Mouse (Mus musculus): ENCODE data around the gene Tnfsf14.
A peak's percentile ranks its signal among the peaks of the same experiment; 100 is the strongest.

Tnfsf14 gene

GRCm38 (mm10) chr17:57194041-57194507, at the start of gene Tnfsf14:
TSS of gene Tnfsf14 (minus strand) at chr17:57194177.
- DNase-seq: no peak

GRCm38 (mm10) chr17:57237181-57237580, 43.2 kb upstream of the Tnfsf14 start:
- DNase-seq: no peak

- peak in 1 of 2 experiments; percentile 60 for DNase-seq
Observed at GRCm38 (mm10) chr17:57235803-57236202, 41.8 kb upstream of the Tnfsf14 start.

- DNase-seq: peak; percentile 59 to 84
Observed at GRCm38 (mm10) chr17:57234254-57234928, 40.4 kb upstream of the Tnfsf14 start.

GRCm38 (mm10) chr17:57233038-57233437, 39.1 kb upstream of the Tnfsf14 start:
- peak; percentile 84 to 95 for DNase-seq

GRCm38 (mm10) chr17:57232200-57232599, 38.2 kb upstream of the Tnfsf14 start:
- peak in 1 of 2 experiments; percentile 19 for DNase-seq

- peak in 1 of 2 experiments; percentile 65 for DNase-seq
Observed at GRCm38 (mm10) chr17:57231321-57231771, 37.4 kb upstream of the Tnfsf14 start.

GRCm38 (mm10) chr17:57230728-57231125, 36.8 kb upstream of the Tnfsf14 start:
- peak; percentile 65 to 78 for DNase-seq

DNA sequence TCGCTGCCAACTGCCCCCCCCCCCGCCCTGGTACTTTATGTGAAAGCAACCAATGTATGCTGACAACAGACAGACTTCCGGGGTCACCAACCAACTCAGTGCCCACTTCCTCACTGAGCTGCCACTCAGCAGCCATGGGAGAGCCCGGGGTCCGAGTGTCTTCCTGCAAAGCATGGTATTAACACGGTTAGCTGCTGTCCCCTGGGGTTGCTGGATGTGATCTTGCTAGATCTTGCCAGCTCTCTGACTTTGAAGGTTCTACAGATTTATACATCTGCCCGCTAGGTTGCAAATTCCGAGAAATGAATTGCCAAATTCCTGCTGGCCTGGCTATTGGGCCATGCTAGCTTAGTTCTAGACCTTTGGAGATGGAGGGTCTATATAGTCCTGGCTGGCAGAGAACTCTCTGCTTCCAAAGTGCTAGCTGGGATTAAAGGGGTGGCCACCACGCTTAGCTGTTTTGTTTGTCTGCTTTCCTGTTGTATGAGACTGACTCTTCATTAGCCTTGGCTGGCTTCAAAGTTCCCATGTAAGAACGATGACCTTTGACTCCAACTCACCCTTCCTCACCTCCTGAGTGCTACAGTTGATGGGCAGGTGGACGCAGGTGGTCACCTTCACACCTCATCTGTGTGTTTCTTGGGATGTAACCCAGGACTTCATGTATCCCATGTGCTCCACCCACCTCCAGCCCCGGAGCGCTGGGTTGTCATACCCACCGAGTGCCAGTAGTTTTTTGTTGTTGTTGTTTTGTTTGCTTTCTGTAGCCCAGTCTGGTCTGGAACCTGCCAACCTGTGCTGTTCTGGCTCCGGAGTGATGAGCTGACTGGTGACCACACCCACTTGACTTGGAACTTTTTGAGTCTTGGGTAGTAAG, 36.1 kb upstream of the Tnfsf14 start:
- peak in 1 of 2 experiments; percentile 61 for DNase-seq

DNA sequence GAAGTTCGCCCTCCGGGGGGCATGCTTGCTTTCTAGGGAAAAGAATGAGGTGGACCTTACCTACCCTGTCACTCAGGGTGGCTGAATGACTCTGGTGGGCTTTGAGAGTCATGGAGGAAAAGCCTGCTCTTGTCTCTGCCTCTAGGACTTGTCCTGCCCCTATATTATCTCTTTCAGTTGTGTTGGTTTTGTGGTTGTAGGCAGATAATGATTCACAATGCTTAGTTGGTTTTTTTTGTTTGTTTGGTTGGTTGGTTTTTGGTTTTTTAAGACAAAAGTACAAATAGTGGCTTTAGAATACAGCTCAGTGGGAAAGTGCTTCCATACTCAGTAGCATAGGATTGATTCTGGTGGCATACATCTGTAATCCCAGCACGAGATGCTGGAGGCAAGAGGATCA, 34.9 kb upstream of the Tnfsf14 start:
- no peak for DNase-seq

GRCm38 (mm10) chr17:57228014-57228413, 34.0 kb upstream of the Tnfsf14 start, which contains the start of gene C3:
TSS of gene C3 (minus strand) at chr17:57228136.
- peak; percentile 45 to 75 for DNase-seq

DNA sequence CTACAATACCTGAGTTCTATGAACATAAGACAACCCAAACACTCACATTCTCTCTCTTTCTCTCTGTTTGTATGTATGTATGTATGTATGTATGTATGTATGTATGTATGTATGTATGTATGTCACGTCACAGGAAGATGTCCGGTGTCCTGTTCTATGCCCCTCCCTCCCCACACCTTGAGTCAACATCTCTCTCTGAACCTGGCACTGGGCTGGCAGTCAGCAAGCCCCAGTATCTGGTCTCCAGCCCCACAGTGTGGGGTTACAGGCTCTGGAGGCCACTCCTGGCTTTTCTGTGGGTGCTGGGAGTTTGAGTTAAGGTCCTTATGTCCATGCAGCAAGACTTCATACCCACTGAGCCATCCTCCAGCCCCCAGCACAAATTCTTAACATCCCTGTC, 33.5 kb upstream of the Tnfsf14 start:
- peak in 1 of 2 experiments; percentile 14 for DNase-seq

GRCm38 (mm10) chr17:57223313-57223712, 29.3 kb upstream of the Tnfsf14 start:
- no peak for DNase-seq

- peak in 1 of 2 experiments; percentile 14 for DNase-seq
Observed at GRCm38 (mm10) chr17:57221911-57222310, 27.9 kb upstream of the Tnfsf14 start.

DNA sequence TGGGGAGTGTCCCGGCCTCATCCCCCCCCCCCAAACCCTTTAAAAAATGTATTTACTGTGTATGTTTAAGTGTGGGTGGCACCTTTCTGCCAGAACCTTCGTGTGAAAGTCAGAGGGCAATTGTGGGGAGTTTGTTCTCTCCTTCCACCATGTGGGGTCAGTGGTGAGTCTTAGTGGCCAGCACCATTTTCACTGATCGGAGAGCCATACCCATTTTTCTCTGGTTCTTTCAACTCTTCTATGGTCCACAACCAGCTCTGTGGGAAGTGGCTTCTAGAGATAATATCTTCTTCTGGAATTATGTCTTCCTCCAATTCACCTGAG, 25.9 kb upstream of the Tnfsf14 start:
- peak; percentile 59 to 72 for DNase-seq

DNA sequence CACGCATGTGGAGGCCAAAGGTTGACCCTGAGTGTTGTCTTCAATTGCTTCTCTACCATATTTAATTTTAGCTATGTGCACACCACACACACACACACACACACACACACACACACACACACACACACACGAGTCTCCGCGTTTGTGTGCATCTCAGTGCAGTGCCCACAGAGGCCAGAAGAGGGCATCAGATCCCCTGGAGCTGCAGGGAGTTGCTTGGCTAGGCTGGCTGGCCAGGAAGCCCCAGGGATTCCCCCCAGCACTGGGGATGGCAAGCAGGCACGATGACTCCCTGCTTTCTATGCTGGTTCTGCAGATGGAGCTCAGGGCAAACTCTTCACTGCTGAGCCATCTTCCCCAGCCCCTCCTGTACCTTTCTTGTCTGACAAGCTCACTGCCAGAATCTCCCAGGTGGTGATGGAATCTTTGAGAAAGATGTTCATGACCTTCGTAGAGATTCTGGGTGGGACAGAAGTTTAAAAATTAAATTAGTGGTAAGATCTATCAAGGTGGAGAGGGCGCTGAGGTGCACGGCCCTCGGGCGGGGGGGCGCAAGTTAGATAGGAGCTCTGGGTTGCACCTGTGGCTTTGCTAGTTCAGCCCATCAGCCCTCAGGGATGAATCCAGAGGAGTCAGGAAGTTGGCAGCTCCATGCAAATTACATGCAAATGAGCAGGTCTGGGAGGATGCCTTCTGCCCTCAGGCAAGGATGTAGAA, 25.3 kb upstream of the Tnfsf14 start:
- DNase-seq: peak; percentile 81 to 86

DNA sequence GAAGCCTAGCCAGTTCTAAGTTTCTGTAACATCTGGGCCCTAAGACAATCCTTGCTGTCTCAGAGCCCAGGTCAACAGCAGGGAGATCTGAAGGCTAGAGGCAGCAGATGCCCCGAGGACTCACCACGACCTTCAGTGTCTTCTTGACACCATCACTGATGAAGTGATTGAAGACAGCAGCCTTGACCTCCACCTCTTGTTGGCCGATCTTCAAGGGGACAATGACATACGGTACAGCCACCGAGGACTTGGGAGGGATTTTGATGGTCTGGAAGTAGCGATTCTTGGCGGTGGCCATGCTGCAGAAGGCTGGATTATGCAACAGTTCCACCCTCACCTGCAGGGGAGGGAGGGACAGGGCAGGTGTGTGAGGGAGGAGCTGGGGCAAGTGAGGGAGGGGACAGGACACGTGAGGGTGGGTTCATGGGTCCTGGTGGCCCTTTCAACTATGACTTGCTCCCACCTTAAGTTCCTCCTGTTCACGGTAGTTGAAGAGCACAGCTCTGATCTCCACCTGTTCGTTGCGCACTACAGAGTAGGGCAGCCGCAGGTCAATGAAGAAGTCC, 24.4 kb upstream of the Tnfsf14 start:
- DNase-seq: peak in 1 of 2 experiments; percentile 26

DNA sequence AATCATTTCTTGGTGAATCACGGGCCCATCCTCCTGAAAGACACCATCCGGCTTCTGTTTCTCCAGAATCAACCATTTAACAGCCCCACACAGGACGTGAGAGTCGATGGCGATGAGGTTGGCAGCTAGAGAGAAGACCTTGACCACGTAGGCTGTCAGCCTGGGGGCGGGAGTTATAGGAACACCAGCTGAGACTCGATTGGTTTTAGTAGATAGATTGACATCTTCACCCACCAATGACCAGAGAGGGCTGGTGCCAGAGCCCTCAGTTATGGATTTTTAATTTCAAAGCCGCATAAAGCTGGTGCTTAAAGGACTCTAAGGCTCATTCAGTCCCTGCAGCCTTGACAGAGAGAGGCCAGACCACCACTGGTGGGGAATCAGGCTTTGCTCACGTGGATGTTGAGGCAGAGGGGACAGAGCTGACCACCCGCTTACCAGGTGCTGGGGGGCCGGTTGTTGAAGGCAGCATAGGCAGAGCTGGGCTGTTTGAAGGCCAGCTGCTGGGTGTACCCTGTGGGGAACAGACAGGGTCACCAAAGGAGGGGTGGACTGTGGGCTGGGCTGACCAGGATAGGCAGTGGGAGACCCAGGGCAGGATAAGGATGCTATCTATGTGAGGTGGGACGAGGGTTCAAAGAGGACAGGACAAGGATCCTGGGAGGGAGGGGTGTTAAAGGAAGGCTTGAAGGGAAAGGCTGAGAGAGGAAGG, 20.9 kb upstream of the Tnfsf14 start:
- DNase-seq: peak in 1 of 2 experiments; percentile 58

- DNase-seq: no peak
Observed at GRCm38 (mm10) chr17:57211501-57211900, 17.5 kb upstream of the Tnfsf14 start.

- peak in 1 of 2 experiments; percentile 30 for DNase-seq
Observed at GRCm38 (mm10) chr17:57209330-57209729, 15.4 kb upstream of the Tnfsf14 start.

- peak; percentile 68 to 72 for DNase-seq
Observed at GRCm38 (mm10) chr17:57207938-57208337, 14.0 kb upstream of the Tnfsf14 start.
